Mouse (Mus musculus) WW6 (cell line): ENCODE results near the gene Ncor1.

Source experiments
- DNase-seq: peaks from one replicate; pipeline ENCODE4 v3.0.0-alpha.2; 2013; ENCODE audit warnings: low read depth, low spot score

Gene Ncor1

GRCm38 (mm10) chr11:62268381-62268780 lies 190.0 kb downstream of the Ncor1 start:
- DNase-seq = no peak

GRCm38 (mm10) chr11:62266466-62267214 lies 191.7 kb downstream of the Ncor1 start:
- no peak for DNase-seq
